Mouse (Mus musculus) thymus, postnatal 10 days (tissue): ENCODE data around the gene Gnai3.

Source experiments
- DNase-seq, 2 experiments: peaks; one replicate each; pipeline ENCODE4 v3.0.0; 2021; ENCODE audit warnings: low spot score in 2 of 2

Gene Gnai3

GRCm38 (mm10) chr3:108164091-108164490 lies 18.1 kb upstream of the Gnai3 start:
- no peak for DNase-seq

- DNase-seq = no peak
Measured at GRCm38 (mm10) chr3:108158383-108159037, 12.6 kb upstream of the Gnai3 start.

- DNase-seq = no peak
Measured at GRCm38 (mm10) chr3:108154656-108155055, 8.7 kb upstream of the Gnai3 start, which contains the start of gene Gpr61. TSS of gene Gpr61 (minus strand) at chr3:108154882.

- DNase-seq = no peak
Measured at GRCm38 (mm10) chr3:108152290-108152689, 6.3 kb upstream of the Gnai3 start.

- DNase-seq = peak; percentile 83 to 89
Measured at GRCm38 (mm10) chr3:108147386-108148235, 1.7 kb upstream of the Gnai3 start.

GRCm38 (mm10) chr3:108146671-108147070 lies 725 bp upstream of the Gnai3 start:
- DNase-seq = no peak

GRCm38 (mm10) chr3:108140786-108141185 lies 5.2 kb downstream of the Gnai3 start:
- DNase-seq = no peak

- DNase-seq = no peak
Measured at GRCm38 (mm10) chr3:108139113-108139512, 6.8 kb downstream of the Gnai3 start.

GRCm38 (mm10) chr3:108134701-108135100 lies 11.2 kb downstream of the Gnai3 start:
- no peak for DNase-seq

- DNase-seq = no peak
Measured at GRCm38 (mm10) chr3:108132484-108132883, 13.5 kb downstream of the Gnai3 start.

- no peak for DNase-seq
Measured at GRCm38 (mm10) chr3:108131821-108132220, 14.1 kb downstream of the Gnai3 start.

GRCm38 (mm10) chr3:108131216-108131615 lies 14.7 kb downstream of the Gnai3 start:
- DNase-seq = no peak

- DNase-seq = no peak
Measured at GRCm38 (mm10) chr3:108129804-108130203, 16.1 kb downstream of the Gnai3 start.

GRCm38 (mm10) chr3:108129367-108129766 lies 16.6 kb downstream of the Gnai3 start:
- DNase-seq = no peak

GRCm38 (mm10) chr3:108128520-108128919 lies 17.4 kb downstream of the Gnai3 start:
- no peak for DNase-seq

GRCm38 (mm10) chr3:108126327-108126726 lies 19.6 kb downstream of the Gnai3 start:
- DNase-seq = no peak

- DNase-seq = no peak
Measured at GRCm38 (mm10) chr3:108124131-108124530, 21.8 kb downstream of the Gnai3 start.

GRCm38 (mm10) chr3:108123242-108123641 lies 22.7 kb downstream of the Gnai3 start:
- DNase-seq = no peak

GRCm38 (mm10) chr3:108121101-108121500 lies 24.8 kb downstream of the Gnai3 start:
- DNase-seq = no peak

- no peak for DNase-seq
Measured at GRCm38 (mm10) chr3:108117465-108117864, 28.5 kb downstream of the Gnai3 start.

- DNase-seq = no peak
Measured at GRCm38 (mm10) chr3:108113591-108114289, 32.2 kb downstream of the Gnai3 start.

- no peak for DNase-seq
Measured at GRCm38 (mm10) chr3:108112666-108113065, 33.3 kb downstream of the Gnai3 start.
